Mouse (Mus musculus) testis, adult 2 months (tissue): ENCODE measurements around the gene Mthfd2. TPM values are rescaled to one million over a fixed set of nuclear protein-coding genes. Genes with fewer than 3 reads are reported as not detected.

ENCODE experiments used
- H3K27ac ChIP-seq: fragments of 200-500 bp; 2 replicates; pipeline ENCODE4 v1.5.1; 2012; ENCODE audit warnings: low read depth, low read length; ENCODE audit not compliant: control insufficient read depth, insufficient read depth
- H3K27me3 ChIP-seq: fragments of 200-500 bp; 2 replicates; pipeline ENCODE4 v1.6.1; 2012; ENCODE audit warnings: mild to moderate bottlenecking, low read length, moderate library complexity; ENCODE audit not compliant: control insufficient read depth, insufficient read depth
- H3K36me3 ChIP-seq: fragments of 200-500 bp; 2 replicates; pipeline ENCODE4 v1.6.1; 2012; ENCODE audit warnings: mild to moderate bottlenecking, low read length; ENCODE audit not compliant: control insufficient read depth, insufficient read depth
- H3K4me1 ChIP-seq: fragments of 200-500 bp; 2 replicates; pipeline ENCODE4 v1.6.1; 2012; ENCODE audit warnings: low read length; ENCODE audit not compliant: control insufficient read depth, insufficient read depth
- H3K4me3 ChIP-seq: fragments of 200-500 bp; 2 replicates; pipeline ENCODE4 v1.5.1; 2012; ENCODE audit warnings: low read depth, mild to moderate bottlenecking, low read length, moderate library complexity, mixed read lengths; ENCODE audit not compliant: control insufficient read depth
- CTCF ChIP-seq: fragments of 200-500 bp; IDR thresholded peaks from 2 replicates; pipeline ENCODE4 v1.5.1; 2012; ENCODE audit warnings: low read depth, mild to moderate bottlenecking, inconsistent platforms, low read length, moderate library complexity; ENCODE audit not compliant: control insufficient read depth, insufficient read depth, insufficient replicate concordance
- POLR2A ChIP-seq: fragments of 200-500 bp; IDR thresholded peaks from 2 replicates; pipeline ENCODE4 v1.6.1; 2012; ENCODE audit warnings: low read depth, mild to moderate bottlenecking, inconsistent platforms, low read length, moderate library complexity; ENCODE audit not compliant: control insufficient read depth
- polyA plus RNA-seq: library from polyadenylated mRNA; depleted of rRNA; stranded (reverse); fragments of >200 nt; gene quantifications from 2 replicates; pipeline ENCODE4 v1.2.3, GENCODE M21; 2012; rRNA removed

Gene Mthfd2
- polyA plus RNA-seq = 13.9 and 15.4 TPM in 2 replicates

DNA sequence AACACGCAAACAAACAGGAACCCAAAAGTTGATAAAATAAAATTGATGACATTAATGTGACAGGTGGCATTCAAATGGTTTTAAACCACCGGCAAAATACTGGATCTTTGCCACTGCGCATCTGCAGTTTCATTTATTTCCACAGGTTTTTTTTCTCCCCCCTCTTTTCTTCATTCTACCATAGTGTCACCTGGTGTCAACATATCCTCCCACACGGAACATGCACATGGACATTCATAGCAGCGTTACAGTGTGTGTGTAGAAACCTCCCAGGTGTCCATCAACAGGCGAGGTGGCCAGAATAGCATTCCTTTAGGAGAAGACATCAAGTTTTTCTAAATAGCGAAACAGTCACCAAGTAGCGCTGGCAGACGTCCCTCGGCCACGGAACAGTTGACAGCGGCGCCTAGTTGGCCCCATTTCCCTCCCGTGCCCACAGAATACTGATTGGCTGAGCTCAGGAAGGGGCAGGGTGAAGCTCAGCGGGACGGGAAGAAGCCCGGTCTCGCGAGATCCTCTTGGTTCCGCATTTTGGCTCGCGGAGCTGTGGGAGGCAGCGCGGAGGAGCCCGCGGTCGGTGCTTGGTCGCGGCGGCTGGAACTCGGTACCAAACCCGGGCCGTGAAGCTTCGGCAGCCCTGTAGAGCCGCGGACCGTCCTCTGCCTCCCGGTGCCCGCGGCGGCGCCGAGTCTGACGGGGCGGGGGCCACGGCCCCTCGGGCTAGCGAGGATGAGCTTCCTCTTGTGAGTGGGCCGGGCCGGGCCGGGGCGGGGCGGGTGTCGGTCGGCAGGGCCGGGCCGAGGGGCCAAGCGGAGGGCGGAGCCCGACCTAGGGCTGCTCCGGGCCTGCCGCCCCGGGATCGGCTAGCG lies at the start of gene Mthfd2, which contains the start of gene Mob1a:
Mthfd2 (minus strand) TSS at position 384 of the 869 bp plus-strand sequence.
Mob1a (plus strand) TSS at position 492 of the 869 bp plus-strand sequence.
- Histone ChIP-seq H3K4me1 (peaks cover 2% of the 10 kb centered on the region), H3K27me3 (no peaks in the 10 kb centered on the region), H3K27ac (peak within 1 kb of the TSS; percentile 82), H3K36me3 (no peaks in the 10 kb centered on the region; the same call in 1 of the 2 replicates), H3K4me3 (peak within 1 kb of the TSS; percentile 87)
- TF ChIP-seq CTCF = no peak
- TF ChIP-seq POLR2A = peak; percentile 94

GRCm38 (mm10) chr6:83373704-83374300 lies 48.1 kb upstream of the Mthfd2 start:
- Histone ChIP-seq H3K4me1 (no peaks in the 10 kb centered on the region), H3K4me3 (no peak overlapping the region), H3K27ac (no peak overlapping the region), H3K27me3 (no peaks in the 10 kb centered on the region), H3K36me3 (no peaks in the 10 kb centered on the region)
- TF ChIP-seq CTCF (no peak), POLR2A (no peak)

DNA sequence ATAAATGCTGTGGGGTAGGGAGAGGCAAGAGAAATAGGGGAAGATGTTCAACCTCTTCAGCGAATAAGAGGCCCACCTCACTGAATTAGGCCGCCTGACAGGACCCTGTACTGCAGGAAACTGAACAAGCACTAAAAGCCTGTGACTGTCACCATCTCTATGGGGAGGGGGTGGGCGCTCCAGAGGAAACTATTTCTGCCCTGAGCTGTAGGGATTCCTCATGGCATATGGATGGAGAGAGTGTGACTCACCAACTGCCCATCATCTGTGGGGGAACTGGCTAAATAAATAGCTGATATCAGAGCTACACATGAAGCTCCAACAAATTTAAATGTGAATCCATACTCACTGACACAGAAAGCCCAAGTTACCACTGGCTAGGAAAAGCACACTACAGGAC lies 45.6 kb upstream of the Mthfd2 start:
- no peaks in the 10 kb centered on the region for H3K36me3 ChIP-seq
- no peaks in the 10 kb centered on the region for H3K4me1 ChIP-seq
- no peaks in the 10 kb centered on the region for H3K27me3 ChIP-seq
- H3K4me3 ChIP-seq = no peak overlapping the region
- TF ChIP-seq POLR2A (no peak), CTCF (no peak)
- H3K27ac ChIP-seq = no peak overlapping the region

DNA sequence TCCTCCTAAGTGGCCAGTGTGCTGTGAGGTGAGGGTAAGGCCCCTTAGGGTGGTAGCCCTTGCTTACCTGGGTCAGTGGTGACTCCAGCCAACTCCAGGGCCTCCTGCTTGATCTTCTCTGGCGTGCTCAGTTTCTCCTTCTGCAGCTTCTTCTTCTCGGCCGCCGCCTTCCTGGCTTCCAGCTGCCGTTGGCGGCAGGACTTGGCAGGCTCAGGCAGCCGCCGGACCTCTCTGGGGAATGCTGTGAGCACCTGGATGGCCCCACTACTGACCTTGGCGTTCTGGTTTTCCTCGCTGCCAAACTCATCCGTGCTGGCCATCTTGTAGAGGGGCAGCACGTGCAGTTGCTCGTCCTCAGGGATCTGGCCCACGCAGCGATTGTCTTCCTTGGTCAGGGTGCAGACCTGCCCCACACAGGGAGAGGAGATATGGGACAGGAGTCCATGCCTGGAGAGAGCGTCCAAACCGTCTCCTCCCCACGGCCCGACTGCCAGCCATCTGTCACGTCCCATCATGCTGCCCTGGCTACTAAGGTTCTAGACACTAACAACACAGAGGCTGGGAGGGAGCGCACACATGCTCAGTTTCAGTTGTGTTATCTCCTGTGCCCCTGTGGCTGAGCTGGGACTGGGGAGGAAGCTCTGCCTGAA lies 44.7 kb upstream of the Mthfd2 start:
- Histone ChIP-seq H3K27ac (no peak overlapping the region), H3K4me1 (no peaks in the 10 kb centered on the region), H3K27me3 (no peaks in the 10 kb centered on the region), H3K36me3 (no peaks in the 10 kb centered on the region), H3K4me3 (no peak overlapping the region)
- TF ChIP-seq CTCF (no peak), POLR2A (no peak)

DNA sequence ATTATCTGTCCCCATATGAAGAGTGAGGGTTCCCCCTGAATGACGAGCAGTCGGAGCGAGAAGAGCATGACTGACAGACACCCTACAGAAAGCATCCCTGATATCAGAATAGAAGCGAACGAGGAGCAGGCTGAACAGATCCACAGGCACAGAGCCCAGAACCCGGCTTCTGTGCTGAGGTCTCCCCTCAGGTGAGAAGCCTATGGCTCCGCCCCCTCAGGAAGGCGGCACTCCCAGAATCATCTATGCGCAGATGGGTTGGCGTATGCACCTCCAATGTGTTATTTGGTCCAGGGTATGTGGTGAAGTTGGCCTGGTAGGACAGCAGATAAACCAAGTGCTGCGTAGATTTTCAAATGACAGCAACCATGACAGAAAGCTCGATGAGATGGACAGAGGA lies 37.4 kb upstream of the Mthfd2 start:
- Histone ChIP-seq H3K4me3 (no peak overlapping the region), H3K36me3 (no peaks in the 10 kb centered on the region), H3K27me3 (no peaks in the 10 kb centered on the region), H3K4me1 (no peaks in the 10 kb centered on the region), H3K27ac (no peak overlapping the region)
- TF ChIP-seq CTCF = no peak
- TF ChIP-seq POLR2A = no peak

DNA sequence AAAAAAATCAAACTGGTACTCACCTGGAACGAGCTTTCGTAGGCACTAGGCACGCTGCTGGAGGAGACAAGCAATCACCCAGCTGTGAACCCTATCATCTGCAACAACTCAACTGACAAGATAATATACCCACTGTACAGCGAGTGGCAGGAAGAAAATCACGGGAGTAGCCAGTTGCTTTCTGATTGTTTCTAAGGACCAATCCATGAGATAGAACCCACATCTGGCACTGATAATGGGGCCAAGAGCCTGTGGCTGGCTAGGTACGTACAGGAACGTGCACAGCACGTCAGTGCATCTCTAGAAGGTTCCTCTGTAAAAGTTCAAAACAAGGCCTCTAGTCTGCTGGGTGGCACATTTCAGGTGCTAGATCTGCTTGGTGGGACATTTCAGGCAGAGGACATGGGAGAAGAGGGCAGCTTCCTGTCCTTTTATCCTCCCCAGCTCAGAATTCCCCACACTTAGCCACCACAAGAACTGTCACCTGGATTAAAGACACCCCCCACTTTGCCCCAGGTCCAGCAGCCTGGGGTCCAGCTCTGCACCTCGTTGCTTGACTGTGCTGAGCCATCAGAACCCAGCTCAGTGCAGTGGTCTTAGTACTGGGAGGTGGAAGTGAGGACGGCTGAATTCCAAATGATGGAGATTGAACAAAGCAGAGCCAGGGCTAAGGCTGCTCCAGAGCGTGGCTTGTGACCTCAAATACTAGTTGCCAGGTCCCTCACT lies 36.0 kb upstream of the Mthfd2 start:
- H3K4me1 ChIP-seq = no peaks in the 10 kb centered on the region
- no peaks in the 10 kb centered on the region for H3K27me3 ChIP-seq
- H3K4me3 ChIP-seq = no peak overlapping the region
- H3K27ac ChIP-seq = no peak overlapping the region
- no peaks in the 10 kb centered on the region for H3K36me3 ChIP-seq
- TF ChIP-seq POLR2A (no peak), CTCF (no peak)
